Mouse (Mus musculus) heart, adult 9 months (tissue): ENCODE measurements at regions not wholly inside any gene's neighbourhood (a gene's known extent, or its start where the extent isn't known, plus 50 kb on each side); places are given as distances from the start of the nearest gene placed in this dataset.
A peak's percentile ranks its signal among the peaks of the same experiment; 100 is the strongest.

ENCODE experiments used
- DNase-seq, 2 experiments: peaks; one replicate each; pipeline ENCODE4 v3.0.0; 2022; ENCODE audit warnings: low spot score in 2 of 2

DNA sequence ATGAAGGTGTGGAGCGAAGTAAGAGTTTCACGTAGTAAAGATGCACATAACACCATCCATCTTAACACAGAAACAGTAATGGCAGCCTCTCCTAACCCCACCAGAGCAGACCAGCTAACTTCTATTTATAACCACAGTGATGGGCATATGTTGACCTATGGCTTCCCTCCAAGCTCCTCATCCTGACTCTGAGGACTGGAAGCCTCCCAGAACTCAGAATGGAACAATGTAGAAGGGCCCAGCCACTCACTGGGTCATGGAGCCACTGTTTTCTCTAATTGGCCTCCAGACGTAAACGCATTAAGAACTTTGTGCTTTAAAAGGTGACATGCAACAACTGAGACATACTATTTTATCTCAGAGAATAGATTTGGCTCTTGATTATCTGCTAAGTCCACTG is 77.0 kb downstream of the Irs2 start:
- DNase-seq = peak in 1 of 2 experiments; percentile 38

DNA sequence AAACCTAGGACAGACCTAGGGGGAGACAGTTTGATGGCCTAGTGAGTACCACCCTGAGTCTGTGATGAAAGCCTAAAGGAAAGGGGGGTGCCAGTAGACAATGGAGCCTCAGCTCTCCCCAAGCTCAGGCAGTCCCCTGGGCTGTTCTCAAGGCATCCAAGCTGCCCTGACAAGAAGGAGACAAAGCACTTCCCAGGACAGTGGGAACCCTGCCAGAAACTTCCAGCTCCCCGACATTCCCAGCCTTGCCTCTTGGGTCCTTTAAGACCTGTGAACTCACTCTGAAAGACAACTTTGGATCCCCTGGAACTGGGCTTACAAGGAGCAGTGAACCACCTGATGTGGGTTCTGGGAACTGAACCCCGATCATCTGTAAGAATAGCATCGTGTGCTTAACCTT is 79.4 kb downstream of the Irs2 start:
- no peak for DNase-seq

DNA sequence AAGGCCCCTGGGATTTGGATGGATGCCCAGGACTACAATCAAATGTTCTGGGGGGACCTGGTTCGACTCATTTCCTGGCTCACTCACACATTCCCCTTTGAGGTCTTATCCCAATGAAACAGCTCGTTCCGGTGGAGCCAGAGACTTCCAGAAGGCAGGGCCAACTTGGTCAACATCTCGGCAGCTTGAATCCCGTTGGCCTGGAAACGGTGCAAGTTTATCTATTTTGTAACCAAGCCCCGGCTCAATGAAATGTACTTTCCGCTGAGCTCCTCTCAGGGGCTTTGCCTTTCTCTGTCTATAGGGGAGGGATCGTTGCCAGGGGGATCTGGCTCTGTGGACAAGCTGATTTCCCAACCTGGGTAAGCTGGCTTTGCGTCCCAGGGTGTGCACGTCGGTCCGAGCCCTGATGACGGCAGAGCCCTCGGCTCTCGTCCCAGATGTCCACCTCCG is 79.9 kb downstream of the Irs2 start:
- DNase-seq = peak; percentile 75 to 76

DNA sequence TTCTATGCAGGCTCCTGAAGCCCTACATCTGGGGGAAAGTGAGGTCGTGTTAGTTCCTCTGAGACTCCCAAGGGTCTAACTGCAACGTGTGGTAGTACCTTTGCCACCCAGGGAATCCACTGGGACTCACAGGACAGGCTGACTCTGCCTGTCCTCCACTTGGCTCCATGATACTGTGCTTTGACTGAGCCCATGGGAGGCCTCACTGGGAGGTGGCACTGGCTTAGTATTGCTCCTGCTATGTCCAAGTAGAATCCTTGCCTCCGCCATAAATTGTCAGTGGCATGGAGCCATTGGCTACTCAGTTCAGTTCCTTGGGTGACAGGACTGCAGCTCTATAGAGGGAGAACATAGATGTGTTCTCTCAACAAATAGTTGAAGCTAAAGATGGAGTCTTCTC is 81.1 kb downstream of the Irs2 start:
- no peak for DNase-seq

DNA sequence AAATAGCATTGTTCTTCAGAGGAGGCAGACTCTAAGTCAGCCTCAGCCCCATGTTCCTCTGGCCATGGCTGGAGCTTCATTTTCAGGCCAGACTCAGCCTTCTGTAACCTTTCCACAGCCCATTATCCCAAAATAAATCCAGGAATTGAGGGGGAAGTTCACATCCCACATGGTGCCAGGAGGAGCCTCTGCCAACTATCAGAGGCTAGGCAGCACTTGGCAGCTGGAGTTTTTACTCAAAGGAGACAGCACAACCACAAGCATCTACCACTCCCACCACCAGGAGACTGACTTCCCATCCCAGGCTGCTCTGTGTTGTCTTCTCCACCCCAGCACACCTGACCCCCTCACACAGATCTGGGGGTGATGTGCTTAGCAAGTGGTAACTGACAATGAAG is 81.7 kb downstream of the Irs2 start:
- DNase-seq = peak in 1 of 2 experiments; percentile 47

DNA sequence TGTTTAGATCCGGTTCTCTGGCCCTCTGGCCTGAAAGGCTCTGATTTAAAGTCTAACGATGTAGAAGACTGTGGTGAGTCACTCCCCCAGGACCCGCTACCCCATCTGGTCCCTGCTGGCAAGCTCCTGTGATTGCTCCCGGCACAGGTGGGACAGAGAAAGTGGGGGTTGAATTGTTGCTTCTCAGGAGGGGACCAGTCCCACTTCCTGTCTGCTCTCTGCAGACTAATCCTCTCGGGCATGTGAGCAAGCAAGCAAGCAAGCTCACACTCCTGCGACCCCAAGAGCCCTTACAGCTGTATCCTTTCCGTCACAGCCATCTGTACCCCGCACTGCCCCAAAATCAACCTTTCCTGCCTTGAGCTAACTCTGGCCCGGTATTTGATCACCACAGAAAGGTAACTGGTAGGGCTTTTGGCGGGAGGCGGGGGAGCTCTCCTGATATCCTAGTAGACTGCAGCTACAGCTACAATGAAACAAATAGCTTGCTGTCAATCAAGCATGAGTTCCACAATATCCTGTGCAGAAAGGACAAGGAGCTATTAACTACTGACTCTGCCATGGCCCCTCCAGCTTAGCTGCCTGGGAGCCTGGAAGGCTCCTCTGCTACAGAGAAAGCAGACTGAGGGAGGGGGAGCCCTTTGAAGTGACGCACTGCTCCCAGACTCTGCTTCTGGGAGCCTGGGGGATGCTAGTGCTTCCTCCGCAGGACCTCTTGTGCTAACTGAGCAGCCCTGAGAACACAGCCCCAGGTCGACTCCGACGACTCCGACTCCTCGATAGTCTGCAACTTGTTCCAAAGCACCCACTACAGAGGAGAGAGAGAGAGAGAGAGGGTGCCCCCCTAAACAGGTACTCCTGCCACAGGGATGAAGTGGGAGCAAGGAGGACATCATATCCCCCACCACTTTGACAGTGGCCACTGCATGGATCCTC is 82.4 kb downstream of the Irs2 start:
- no peak for DNase-seq

DNA sequence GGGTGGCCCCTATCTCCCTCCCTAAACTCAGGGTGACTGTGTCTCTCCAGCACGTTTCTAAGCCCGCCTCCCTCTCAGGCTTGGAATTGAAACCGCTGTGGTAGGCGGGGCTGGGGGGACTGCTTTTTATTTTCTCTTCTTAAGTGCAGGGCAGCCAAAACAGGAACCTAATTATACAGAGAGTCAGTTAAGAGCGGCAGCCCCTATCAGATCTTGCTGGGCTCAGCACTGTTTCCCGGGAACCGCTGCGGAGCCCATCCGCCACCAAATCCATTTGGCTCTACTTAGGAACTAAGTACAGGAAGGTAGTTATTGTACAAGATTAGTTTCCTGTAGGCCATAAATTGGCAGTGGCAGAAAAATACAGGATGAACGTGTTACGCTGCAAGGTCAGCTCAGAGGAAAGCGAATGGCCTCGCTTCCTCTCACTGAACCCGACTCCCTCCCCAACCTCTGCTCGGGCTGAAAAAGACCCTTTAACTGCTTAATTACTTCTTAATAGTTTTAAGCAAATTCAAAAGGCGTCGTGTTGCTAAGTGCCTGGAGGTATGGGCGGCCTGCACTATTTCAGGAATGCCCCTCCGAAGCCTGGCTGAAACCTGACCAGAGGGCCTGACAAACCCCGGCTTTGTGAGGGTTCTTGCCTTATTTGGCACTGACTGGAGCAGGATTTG is 83.6 kb downstream of the Irs2 start:
- DNase-seq = peak; percentile 70 to 73

DNA sequence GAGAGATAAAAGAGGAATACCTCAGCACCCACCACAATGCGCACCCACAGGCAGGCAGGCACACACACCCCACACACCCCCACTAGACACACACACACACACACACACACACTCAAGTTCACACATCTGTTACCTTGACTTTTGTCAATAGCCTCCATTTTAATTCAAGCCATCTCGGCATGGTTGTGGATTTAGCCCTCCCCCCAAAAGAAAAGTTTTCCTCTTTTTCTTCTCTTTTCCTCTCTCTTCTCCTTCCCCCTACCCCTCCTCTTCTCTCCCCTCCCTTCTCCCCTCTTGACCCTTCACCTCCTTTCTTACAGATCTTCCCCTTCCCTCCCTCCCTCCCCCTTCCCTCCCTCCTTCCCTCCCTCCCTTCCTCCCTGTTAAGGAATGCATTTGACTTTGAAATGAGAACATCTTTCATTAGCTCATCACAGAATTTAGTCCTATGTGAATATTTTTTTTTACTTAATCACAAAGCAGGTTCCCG is 84.2 kb downstream of the Irs2 start:
- no peak for DNase-seq

DNA sequence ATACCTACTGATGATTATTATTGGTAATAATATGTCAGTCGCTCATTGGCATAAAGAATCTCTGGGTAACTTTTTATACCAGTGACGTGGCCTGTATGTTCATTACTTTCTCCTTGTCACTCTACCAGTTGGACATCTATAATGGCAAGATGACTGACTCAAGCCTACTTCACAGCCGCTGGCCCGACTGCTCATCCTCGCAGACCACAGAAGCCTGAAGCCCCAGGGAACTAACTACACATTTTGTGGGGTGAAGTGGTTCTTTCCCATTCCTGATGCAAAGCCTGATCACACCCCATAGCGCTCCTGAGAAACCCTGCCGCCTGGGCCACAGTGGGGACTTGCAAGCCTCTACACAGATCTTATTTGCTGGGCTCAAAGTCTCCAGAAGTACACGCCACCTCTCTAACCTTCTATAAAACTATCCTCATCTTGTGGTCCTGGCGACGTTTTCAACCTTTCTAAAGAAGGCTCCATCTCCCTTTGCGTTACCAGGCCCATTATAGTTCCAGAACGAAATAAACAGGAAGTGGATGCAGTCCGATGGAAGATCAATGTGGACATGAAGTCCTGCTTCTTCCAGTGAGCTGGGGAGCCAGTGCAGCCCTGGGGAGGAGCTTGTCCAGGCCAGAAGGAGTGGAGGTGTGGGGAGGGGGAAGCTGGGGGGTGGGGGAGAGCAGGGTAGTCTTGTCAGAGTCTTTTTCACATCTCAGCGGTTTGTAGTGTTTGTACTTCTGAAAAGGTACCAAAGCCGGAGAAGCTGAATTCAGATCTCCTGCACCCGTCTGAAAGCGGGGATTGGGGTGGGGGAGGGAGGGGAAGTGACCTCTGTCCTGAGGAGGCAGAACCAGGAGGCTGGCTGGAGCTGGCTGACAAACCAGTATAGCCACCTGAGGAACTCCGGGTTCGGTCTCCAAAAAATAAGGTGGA is 84.9 kb downstream of the Irs2 start:
- DNase-seq = no peak

DNA sequence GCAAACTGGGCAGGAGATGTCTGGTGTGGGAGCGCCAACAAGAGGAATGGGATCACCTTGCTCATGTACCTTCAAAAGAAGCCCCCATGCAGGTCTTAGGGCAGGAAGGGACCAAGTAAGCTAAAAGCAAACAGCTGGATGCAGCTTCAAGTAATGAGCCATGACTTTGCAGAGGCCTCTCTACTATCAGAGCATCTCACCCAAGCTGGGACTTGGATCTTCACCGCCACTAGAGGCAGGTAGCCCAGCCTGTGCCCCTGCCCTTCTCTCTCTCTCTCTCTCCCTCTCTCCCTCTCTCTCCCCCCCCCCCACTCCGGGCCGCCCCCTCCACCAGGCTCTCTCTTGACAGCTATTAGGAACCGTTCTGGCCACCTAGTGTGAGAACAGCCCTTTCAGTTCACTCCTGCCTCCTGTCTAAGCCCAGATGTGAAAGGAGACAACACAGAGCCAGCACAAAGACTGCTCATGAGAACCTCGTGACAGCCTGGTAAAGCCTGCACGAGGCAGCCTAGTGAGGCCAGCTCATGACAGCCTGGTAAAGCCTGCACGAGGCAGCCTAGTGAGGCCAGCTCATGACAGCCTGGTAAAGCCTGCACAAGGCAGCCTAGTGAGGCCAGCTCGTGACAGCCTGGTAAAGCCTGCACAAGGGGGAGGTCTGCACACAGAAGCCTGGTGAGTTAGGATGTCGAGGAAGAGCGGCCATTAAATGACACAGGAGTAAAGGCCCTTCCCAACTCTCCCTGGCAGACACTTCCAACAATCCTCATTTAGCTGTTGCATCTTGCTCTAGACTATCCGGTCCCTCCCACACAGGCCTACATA is 85.8 kb downstream of the Irs2 start:
- no peak for DNase-seq

DNA sequence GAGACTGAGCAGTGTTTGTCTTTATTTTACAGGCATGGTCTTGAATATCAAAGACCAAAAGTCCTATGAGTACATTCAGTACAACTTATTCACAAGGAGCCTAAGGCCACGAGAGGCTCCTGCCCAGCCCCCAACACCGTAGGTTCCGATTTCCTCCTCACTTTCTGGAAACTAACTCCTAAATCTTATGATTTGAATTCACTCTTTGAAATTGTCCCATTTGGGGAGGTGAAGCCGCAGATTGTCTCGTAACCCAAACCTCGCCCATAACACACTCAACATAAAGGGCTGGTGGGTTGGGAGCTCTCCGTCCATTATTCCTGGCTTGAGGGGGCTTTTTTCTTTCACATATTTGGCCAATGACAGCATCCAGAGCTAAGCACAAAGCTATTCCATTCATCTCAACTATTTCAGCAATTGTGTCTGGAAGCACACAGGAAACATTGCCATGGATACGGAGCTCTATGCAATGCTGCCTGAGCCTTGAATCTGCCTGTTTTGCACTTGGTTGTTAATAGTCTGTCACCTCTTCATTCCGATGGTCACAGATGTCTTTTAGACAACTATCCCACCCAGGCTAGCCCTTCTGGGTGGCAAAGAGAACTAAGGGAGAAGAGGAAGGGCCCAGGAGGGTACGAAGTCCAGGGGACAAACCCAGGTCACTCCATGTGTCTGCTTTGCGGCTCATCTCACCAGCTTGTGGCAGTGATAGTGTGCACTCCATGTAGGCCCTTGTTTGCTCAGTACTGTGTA is 86.6 kb downstream of the Irs2 start:
- DNase-seq = no peak

DNA sequence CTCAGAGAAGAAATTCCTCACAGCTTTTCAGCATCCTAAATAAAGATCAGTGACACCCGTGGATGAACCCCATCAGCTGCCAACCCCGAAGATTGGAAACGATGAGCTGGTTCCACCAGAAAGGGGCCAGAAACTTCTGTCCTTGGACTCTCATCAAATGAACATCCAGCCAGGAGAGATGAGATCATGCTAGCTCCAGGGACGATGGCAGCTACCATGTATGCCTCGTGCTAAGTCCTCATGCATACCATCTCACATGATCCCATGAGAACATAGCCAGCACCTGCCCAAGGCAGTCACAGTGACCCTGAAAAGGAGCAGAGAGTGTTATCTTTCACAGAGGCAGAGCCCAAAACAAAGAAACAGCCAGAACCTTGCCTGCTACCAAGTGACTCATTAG is 88.6 kb downstream of the Irs2 start:
- DNase-seq = no peak

DNA sequence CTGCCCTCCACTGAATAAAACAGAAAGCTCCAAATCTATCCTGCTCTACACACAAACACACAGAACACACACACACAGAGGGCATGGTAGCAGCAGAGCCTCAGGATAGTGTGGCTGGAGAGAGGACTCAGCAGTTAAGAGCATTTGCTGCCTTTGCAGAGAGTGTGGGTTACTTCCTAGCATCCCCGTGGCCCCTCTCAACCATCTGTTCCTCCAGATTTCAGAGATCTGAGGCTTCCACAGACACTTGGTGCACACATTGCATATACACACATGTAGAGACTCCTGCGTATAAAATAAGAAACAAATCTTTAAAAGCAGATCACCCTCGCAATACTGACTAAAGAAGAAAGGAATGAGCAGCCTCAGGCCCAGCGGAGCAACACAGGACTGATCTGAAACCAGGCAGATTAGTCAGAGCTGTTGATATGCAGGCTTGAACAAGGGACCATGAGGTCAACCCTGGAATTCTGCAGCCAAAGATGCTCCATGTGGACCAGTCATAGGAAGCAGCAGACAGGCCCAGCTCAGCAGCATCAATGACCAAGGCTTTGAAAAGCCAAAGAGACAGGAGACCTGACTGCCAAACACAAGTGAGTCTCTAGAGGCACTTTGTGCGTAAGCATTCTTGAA is 89.7 kb downstream of the Irs2 start:
- DNase-seq = no peak

DNA sequence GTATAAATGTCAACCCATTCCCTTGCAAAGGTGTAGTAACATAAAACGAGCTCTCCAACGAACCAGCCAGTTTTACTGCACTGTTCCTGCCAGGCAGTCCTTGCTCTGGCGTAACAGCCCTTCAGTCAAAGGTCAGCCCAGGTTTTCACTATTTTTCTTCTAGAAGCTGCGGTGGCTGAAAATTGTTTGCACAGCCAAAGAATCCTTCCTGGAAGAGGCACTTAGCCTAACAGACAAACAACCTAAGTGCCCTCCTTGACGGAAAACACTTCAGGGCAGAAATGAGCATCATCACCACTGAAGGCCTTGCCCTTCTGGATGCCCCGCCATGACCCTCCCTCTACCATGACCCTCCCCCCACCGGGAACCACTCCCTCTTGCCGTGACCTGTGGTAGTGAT is 93.6 kb downstream of the Irs2 start:
- DNase-seq = no peak

DNA sequence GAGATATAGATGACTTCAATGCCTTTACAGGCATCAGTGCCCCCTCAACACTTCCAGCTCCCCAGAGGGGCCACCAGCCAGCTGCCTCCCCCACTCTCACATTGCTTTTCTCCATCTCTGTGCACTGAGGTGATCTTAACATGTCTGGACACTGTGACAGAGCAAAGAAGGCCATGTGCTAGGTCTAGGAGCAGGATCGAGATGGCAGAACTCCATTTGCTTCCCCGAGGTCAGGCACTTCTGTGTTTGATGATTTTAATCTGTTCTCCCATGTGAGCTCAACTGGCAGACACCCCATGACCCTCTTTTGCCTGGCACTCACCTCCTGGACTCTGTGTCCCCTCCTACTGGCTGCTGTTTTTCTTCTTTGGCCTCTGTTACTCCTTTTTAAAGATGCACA is 95.8 kb downstream of the Irs2 start:
- no peak for DNase-seq

DNA sequence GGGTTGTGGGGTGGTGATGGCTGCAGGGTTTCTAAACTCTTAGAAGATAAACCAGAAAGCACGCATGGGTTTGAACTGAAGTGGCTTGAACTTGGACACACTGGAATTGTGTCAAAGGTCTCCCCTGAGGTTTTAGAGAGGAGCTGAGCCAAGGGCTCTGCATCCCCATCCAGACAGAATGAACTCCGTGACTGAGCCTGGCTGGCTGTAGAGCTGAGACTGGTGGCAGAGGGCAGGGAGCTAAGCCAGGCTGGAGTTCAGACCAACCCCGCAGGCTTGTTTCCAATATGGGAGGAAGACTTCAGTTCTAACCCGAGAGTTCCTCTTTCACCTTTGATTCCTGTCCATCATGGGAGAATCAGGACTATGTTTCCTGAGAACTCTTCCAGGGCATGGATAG is 96.9 kb downstream of the Irs2 start:
- peak in 1 of 2 experiments; percentile 46 for DNase-seq

DNA sequence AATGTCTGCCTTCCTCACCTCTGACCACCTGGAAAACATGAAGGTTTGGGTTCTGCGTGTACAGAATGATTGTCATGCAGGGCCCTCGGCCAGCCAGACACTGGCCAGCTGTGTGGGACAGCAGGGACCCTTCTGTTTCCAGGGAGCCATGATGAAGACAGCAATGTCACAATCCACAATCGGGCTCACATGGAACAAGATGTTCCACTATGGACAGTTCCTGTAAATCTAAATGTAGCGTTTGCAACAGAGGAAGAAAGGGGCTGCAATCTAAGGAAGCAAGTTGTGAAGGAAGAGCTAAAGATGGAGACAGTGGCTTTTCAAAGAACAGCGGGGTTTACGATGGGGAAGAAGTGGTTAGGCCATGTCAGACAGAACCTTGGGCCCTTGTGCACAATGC is 97.3 kb downstream of the Irs2 start:
- DNase-seq = no peak

DNA sequence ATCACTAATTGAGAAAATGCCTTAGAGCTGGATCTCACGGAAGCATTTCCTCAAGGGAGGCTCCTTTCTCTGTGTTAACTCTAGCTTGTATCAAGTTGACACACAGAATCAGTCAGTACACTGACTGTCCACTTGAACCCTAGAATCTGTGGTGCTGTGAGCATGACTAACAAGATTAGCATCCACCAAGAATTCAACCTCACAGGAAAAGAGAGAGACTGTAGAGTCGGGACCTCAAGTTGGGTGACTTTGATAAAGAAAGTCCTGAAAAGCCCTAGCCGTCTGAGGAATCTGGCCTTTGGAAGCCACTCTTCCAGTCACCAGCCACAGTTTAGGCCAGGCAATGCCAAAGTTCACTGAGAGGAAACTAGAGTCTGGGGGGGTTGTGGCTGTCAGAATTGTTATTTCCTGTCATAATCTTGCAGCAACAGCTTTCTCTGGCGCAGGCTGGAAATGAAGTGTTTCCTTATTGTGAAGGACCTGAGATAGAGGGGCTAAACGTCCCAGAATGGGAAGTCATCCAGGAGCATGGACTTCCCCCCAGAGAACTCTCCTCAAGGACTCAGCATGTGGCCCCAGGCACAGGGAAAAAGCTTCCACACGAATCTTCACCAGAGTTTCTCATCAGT is 97.9 kb downstream of the Irs2 start:
- peak; percentile 59 to 74 for DNase-seq

DNA sequence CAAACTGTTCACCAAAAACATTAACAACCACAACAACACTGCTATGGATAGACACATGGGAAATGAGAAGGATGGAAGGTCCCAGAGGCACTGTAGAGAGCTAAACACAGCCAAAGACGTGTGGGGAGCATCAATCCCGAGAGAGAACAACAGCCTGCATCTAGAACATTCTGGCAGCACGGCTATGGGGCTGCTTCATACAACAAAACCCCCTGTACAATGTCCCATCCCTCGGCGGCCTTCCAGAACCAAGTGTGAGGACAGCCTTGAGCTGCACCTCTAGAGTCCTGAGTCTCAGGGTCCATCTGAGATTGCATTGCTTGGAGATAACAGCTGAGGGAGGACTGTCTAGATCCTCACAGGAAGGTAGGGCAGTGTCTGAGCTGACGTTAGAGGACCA is 99.1 kb downstream of the Irs2 start:
- DNase-seq = no peak
